Mouse (Mus musculus): ENCODE measurements around the gene Lrfn5.

Lrfn5 gene

GRCm38 (mm10) chr12:61522829-61523370, at the start of gene Lrfn5:
Gene Lrfn5, plus strand, starts transcription at chr12:61523150.
- DNase-seq (ENCODE audit: low read depth, low spot score), result no peak

DNA sequence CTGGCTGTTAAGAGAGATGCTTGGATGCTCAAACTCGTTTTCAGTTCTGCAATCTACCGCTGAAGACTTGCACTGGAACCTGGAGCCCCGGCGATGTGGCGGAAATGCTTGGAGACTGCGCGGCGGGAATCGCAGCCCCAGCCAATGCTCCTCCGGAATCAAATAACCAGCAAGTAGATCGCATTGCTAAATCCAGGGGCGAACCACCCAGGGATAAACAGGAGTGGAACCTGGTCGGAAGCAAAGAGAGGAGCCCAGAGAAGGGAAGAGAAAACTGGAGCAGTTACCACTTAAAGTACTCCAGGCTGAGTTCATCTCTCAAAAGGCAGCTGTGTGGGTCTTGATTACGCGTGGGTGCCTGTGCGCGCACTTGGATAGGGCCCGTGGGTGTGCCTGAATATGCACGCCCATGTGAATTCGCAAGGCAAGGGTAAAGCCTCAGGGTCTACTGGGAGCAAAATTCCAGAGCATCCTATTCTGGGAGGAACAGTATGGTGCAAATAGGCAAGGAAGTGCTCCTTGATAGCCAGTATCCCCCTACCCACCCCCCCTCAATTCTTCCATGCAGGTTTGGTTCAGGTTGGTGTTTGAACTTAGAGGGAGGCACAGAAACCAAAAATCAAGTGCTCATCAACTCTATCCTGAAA, 1.3 kb upstream of the Lrfn5 start:
- no peak for DNase-seq (ENCODE audit: low read depth, low spot score)

- no peak for DNase-seq (ENCODE audit: low read depth, low spot score)
These were observed 662 bp upstream of the Lrfn5 start for GRCm38 (mm10) chr12:61522148-61522828.

DNA sequence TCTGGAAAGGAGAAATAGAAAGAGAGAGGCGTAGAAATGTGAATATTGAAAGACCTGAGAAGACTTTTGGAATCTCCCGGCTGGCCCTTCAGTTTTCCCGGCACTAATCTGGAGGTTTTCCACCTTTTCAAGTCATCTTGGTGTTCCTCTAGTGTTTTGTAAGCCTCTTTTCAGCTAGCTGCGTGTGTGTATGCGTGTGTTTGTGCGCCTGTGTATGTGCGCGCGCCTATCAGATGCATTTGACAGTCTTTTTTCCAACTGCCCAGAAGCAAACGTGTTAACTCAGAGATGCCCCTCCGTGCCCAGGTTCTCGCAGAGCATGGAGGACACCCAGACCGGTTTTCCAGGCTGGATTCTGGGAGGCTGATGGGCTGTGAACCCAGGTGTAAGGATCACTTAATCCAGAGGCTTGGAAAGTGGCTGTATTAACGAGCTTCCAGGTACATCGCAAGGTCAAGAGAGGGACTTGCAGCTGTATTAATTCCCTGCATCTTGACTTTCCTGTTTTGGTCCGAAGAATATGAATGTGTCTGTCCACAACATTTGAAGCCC, 757 bp downstream of the Lrfn5 start:
- DNase-seq (ENCODE audit: low read depth, low spot score), result no peak

GRCm38 (mm10) chr12:61524183-61524651, 1.3 kb downstream of the Lrfn5 start:
- DNase-seq (ENCODE audit: low read depth, low spot score), result no peak

DNA sequence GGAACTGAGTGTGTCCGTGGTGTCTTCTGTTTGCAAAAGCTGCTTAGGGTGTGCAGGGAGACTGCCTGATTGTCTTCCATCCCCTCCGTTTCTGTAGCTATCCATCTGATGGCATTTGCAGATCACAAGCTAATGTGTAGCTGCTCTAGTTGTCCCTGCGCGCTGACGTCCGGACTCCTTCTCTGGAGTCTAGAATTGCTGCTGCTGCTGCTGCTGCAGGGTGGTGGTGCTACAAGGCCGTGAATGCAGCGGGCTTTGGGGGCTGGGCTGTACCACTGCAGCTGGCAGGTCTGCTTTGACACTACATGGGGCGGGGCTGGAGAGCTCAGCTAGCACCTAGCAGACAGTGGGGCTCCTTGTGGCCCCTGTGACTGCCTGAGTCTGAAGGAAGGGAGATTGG, 3.2 kb downstream of the Lrfn5 start:
- no peak for DNase-seq (ENCODE audit: low read depth, low spot score)

- DNase-seq (ENCODE audit: low read depth, low spot score), result no peak
These were observed 57.0 kb downstream of the Lrfn5 start for GRCm38 (mm10) chr12:61579949-61580348.

DNA sequence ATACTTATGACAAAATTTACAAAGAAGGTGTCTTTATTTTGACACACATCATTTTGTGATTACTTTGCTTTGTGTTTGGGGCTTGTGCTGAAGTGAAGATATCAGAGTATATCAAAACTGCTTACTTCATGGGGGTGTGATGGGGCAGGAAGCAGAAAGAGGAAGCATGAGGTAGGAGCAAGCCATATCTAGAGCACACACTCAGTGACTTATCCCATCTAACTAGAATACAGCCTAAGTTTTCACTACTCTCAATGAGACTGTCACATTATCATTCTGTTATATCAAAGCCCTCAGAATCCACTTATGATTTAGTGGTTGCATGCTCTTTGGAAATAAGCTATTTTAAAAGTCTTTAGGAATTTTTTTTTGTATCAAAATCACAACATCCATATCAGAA, 77.4 kb downstream of the Lrfn5 start:
- DNase-seq (ENCODE audit: low read depth, low spot score), result no peak

DNA sequence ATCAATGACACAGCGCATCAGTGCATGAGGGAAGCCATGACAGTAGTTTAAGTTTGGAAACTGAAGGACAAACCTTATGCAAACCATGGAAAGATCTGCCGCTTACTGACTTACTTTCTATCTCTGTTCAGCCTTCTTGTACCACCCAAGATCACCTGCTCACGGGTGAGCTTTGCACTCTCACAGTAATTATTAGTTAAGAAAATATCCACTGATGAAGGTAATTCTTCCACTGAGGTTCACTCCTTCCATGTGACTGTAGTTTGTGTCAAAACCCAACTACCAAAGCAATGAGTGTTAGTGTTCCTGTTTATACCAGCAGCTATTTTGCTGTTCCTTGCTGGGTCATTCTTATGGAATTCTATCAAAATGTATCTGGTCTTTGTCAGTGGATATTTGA, 84.9 kb downstream of the Lrfn5 start:
- DNase-seq (ENCODE audit: low read depth, low spot score), result no peak

DNA sequence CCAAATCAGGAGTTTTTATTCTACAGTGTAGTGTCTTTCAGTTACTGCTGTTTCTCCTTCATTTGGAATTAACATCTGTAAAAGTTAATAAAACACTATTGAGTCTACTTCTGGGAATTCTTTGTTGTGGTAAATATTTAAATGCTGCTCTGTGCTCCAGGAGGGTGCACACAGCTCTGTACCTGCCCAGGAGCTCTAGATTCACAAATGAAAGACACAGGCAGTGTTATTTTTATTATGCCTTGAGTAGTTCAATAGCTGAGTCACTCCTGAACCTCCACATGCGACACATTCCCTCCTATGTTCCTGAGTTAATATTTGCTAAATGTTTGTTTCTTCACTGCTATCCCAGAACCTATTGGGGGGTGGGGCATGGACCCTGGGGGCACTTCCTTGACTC, 87.1 kb downstream of the Lrfn5 start:
- DNase-seq (ENCODE audit: low read depth, low spot score), result no peak

- no peak for DNase-seq (ENCODE audit: low read depth, low spot score)
These were observed 101.6 kb downstream of the Lrfn5 start for GRCm38 (mm10) chr12:61624532-61624931.

DNA sequence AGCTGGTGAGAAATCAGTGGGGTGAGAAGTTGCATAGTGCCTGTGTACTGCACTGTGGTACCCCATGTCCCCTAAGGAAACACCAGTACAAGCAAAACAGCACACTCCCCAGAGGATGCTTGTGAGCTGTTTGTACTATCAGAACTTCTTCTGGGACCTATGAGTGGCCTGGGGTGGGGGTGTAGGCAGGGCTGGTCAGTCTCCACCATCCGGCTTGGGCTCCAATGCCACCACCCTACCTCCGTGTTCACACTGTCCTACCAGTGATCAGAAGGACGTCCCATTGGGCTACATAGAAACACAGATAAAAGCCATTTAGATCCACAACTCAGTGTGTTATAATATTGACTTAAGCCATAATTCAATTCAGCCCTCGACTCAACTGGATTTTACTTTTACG, 131.4 kb downstream of the Lrfn5 start:
- no peak for DNase-seq (ENCODE audit: low read depth, low spot score)

- DNase-seq (ENCODE audit: low read depth, low spot score), result no peak
These were observed 200.2 kb downstream of the Lrfn5 start for GRCm38 (mm10) chr12:61723158-61723557.

- DNase-seq (ENCODE audit: low read depth, low spot score), result no peak
These were observed 284.2 kb downstream of the Lrfn5 start for GRCm38 (mm10) chr12:61807073-61807605.

DNA sequence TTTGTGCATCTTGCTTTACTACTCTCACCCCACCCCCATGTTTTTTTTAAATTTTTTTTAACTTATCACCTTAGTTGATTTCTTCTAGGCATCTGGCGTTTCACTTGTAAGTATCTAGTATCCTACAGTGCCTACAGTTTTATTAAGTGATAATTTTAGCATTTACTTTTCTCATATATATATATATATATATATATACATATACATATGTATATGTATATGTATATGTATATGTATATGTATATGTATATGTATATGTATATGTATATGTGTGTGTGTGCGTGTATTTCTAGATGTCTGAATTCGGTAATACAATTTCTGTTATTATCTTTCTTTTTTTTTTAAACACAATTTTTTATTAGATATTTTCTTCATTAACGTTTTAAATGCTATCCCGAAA, 300.7 kb downstream of the Lrfn5 start:
- DNase-seq (ENCODE audit: low read depth, low spot score), result no peak

GRCm38 (mm10) chr12:61826311-61826710, 303.4 kb downstream of the Lrfn5 start:
- DNase-seq (ENCODE audit: low read depth, low spot score), result no peak

DNA sequence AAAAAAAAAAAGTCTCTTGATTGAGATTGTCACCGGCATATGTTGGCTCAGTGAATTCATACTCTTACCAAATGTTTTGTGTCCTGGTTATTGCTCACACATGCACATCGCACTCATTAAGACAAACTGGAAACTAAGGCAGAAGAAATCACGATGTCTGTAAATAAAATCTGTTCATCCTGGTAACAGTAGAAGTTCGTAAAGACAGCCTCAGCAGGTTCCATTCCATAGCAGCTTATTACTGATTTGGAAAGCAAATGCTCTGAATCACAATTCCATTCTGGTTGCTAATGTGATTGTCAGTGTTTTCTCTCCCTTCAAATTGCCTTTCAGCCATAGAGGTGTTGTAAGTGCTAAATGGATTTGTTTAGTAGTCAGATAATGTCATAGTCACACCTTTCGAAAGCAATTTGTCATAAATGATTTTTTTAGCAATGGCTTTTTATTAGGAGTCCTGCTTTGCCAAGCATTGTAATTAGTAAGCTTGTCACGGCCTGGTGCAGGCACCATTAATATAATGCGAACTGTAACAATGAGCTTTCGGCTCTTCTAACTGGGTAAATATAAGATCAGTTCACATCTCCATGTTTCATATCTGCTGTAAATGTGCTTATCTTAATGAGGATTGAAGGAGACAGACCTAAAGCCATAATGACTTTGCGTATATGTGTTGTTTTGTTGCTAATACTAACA, 319.8 kb downstream of the Lrfn5 start:
- DNase-seq (ENCODE audit: low read depth, low spot score), result no peak

DNA sequence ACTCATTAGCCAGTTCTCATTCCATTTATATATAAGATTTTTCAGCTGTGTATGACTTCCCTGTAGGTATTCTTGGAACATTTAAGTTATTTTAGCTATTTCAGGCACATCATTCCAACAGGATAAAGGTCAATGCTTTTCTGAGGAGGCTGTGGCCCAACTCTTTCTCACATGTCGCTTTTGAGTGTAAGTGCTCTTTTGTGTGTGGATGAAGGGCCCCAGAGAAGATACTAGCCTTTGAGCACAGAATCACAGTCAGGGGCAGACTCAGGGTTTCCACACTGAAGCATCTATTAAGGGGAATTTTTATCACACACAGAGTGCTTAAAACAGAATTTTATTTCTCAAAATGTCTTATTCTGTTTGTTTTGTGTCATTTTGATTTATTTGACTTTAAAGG, 331.2 kb downstream of the Lrfn5 start:
- DNase-seq (ENCODE audit: low read depth, low spot score), result no peak

Data from c-Kit-negative CD71-positive TER-119-positive erythroid progenitor cells, embryonic 14.5 days (primary cell).